Mouse (Mus musculus) ES-E14 (cell line): Measurements from ENCODE around the gene Ptprn2.

Experiments used
- HCFC1 ChIP-seq: IDR thresholded peaks from 2 replicates; pipeline ENCODE4 v1.6.1; 2012; ENCODE audit warnings: low read length, inconsistent platforms, borderline replicate concordance; ENCODE audit not compliant: insufficient read depth
- ZC3H11A ChIP-seq: IDR thresholded peaks from 2 replicates; pipeline ENCODE4 v1.6.1; 2012; ENCODE audit warnings: low read depth, mild to moderate bottlenecking, inconsistent platforms, low read length, borderline replicate concordance
- ZNF384 ChIP-seq: IDR thresholded peaks from 2 replicates; pipeline ENCODE4 v1.6.1; 2012; ENCODE audit warnings: low read depth, low read length, inconsistent platforms

GRCm38 (mm10) chr12:117035243-117035642 lies 549.7 kb downstream of the Ptprn2 start:
- TF ChIP-seq ZC3H11A (peak; percentile 87), HCFC1 (no peak), ZNF384 (no peak)
